Mouse (Mus musculus): ENCODE measurements at regions not wholly inside any gene's neighbourhood (a gene's known extent, or its start where the extent isn't known, plus 50 kb on each side); places are given as distances from the start of the nearest gene placed in this dataset. TPM values are rescaled to one million over a fixed set of nuclear protein-coding genes. Genes with fewer than 3 reads are reported as not detected.

Small RNA genes in the stretch of these regions (microRNA-seq; reads per million reads assigned to microRNA genes)
- gene Gm27410: not detected

Measured in left cerebral cortex, postnatal 36 days (tissue).